Mouse (Mus musculus): ENCODE results near the gene Kalrn. TPM values are rescaled to one million over a fixed set of nuclear protein-coding genes. Genes with fewer than 3 reads are reported as not detected.

The Kalrn gene
- total RNA-seq, 2 experiments from 2014 or later = 2.0 to 2.2 TPM

GRCm38 (mm10) chr16:34372103-34372741 is 201.1 kb downstream of the Kalrn start:
- ATAC-seq (replicated peaks; ENCODE audit: poor library complexity) = no peak

GRCm38 (mm10) chr16:34359206-34359605 is 214.1 kb downstream of the Kalrn start:
- ATAC-seq (replicated peaks; ENCODE audit: poor library complexity) = no peak

GRCm38 (mm10) chr16:34355547-34355946 is 217.8 kb downstream of the Kalrn start:
- no peak for ATAC-seq (replicated peaks; ENCODE audit: poor library complexity)

DNA sequence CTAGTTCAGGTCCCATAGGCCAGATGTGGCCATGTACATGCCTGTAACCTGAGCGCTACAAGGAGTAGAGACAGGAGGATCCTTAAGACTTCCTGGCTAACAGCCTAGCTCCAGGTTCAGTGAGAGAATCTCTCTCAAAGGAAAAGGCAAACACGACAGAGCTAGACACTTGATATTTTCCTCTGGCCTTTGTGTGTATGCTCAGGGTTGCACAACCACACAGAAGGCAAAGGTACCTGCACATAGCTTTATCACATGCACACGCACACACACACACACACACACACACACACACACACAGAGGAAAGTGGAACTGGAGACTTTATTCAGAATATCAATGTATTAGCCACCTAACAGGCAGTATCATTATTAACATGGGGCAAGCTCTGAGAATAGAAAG is 219.3 kb downstream of the Kalrn start:
- ATAC-seq (replicated peaks; ENCODE audit: poor library complexity) = no peak

- ATAC-seq (replicated peaks; ENCODE audit: poor library complexity) = no peak
These were observed 220.6 kb downstream of the Kalrn start for GRCm38 (mm10) chr16:34352747-34353146.

DNA sequence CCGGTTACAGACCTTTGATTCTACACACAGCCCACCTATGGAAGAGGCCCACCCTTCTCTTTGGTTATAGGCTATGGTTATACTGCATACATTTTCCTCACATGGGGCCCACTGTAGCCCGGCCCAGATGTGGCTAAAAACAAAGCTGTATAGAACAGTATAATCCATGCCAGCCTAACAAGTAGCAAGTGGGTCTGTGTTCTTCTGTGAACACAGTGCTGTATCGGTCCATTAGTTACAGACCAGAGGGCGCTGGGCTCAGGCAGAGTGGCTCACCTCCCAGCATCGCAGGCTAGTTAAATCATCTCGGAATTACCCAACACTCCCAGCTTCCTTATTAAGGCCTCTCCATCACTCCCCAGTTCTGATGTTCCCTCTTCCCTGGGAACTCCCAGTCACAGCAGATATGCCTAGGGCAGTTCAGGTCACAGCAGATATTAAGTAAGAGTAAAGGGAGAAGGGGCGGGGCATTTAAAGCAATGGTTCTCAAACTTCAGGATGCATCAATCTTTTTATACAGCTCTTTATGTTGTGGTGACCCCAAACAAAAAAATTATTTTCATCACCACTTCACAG is 221.7 kb downstream of the Kalrn start:
- no peak for ATAC-seq (replicated peaks; ENCODE audit: poor library complexity)

DNA sequence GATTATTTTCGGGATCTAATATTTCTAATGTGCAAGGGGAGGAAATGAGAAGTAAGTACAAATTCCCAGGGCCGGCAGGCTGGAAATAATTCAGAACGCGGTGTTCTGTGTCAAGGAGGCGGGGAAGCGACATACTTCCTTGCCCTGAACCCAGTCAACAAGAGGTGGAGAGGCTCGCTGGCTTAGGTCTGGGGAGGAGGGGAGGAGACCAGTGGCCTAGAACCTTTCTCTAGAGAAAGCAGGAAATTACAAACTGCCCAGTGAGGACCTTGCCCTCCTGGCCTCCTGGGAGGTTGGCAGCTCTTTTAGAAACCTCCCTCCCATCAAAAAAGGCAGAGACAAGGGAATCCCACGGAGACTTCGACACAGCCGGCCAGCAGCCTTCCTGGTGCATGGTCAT is 225.8 kb downstream of the Kalrn start:
- no peak for ATAC-seq (replicated peaks; ENCODE audit: poor library complexity)

- ATAC-seq (replicated peaks; ENCODE audit: poor library complexity) = no peak
These were observed 228.1 kb downstream of the Kalrn start for GRCm38 (mm10) chr16:34344895-34345876.

DNA sequence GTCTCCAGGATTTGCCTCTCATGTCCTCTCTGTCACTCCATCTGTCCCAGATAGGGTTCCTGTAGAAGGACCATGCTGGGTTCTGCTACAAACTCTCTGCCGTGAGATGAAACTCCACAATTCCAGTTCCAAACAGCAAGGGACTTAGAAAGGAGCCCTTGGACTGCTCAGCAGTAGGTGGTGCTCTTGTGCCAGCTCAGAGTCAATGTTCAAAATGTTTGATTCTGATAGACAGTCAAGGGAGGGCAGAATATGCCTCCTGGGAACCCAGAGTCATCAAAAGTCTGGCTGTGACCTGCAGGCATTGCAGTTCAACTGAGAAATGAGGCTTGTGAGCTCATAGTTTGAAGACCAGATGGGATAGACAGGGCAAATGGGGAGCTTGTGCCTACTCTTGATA is 229.4 kb downstream of the Kalrn start:
- no peak for ATAC-seq (replicated peaks; ENCODE audit: poor library complexity)

DNA sequence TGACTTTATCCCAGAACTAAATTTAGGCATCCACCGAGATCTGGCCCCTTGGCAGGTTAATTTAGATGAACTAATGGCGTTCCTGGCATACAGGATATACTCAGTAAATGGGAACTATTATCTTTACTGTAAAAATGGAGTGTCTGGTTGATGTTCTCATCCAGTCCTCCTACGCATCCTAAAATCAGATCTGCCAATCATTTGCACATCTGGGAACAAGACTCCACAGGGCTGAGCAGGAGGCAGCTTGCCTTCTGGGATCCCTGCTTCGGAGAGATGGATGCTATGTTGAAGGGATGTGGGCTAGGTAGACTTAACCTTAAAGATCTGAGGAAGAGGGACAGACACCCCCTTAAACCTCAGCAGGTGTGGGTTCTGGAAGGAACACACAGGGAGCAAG is 230.2 kb downstream of the Kalrn start:
- no peak for ATAC-seq (replicated peaks; ENCODE audit: poor library complexity)

DNA sequence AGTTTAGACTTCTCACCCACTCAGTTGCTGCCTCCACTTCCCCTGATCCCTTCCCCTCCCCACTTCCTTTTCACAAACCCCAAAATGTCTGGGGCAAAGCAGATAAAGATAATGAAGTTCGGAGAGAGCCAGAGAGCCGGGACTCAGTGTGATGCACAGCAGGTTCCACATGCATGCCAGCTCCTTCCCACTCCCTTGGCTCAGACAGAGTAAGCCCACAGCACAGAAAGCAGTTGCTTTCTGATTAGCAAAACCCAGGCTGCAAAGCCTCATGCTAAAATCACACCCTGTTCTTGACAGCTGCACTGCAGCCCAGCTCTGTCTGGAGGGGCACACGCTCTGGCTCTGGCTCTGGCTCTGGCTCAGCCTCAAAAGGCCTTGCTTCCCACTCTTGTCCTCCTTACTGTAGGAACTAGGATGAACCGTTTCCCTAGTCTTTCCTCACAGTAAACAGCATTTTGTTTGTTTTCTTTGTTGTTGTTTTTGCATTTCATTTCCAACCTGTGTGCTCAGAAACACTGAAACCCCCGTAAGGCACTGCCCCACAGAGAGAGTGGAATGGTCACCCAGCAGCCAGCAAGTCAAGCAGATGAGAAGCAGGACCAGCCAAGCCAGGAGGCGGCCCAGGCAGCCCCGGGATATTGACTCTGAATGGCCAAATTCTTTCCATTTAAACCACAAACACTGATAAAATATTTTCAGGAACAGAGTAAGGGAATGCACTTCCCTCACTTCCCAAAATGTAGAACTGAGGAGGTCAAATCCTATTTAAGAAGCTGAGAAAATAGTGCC is 230.8 kb downstream of the Kalrn start:
- peak; percentile 65 for ATAC-seq (replicated peaks; ENCODE audit: poor library complexity)

GRCm38 (mm10) chr16:34334919-34335318 is 238.4 kb downstream of the Kalrn start:
- ATAC-seq (replicated peaks; ENCODE audit: poor library complexity) = no peak

DNA sequence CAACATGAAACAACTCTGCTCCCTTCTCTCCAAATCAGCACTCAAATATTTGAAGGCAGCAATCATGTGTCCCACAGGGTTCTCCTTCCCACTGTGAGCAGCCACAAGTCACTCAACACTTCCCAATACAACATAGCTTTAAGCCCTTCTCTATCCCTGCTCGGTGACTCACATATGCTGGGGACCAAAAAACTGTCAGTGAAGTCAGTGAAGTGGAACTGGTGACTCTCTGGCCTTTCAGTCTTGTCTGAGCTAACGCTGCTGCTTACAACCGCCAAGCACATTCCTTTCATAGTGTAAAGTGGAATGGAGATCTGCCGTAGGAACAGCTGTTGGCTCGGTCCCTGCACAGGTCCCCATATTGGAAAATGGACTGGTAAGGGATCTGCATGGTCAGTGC is 241.7 kb downstream of the Kalrn start:
- ATAC-seq (replicated peaks; ENCODE audit: poor library complexity) = no peak

DNA sequence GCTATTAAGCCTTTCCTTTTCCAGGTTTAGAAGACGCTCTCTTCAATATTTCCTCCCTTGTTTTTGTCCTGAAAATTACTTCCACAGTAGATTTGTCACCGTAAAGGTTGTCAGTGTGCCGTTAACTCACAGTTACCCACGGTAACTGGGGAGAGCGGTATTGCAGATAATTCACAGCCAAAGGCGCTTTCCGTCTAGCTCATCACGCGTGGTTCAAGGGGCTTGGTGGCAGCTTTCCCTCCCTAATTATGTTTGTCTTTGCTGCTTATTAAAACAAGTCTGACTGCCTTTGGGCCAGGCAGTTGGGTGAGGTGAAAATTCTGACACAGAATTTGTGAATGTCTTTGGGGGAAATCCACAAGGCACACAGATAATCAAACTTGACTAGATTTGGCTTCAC is 243.5 kb downstream of the Kalrn start:
- no peak for ATAC-seq (replicated peaks; ENCODE audit: poor library complexity)

- no peak for ATAC-seq (replicated peaks; ENCODE audit: poor library complexity)
These were observed 243.9 kb downstream of the Kalrn start for GRCm38 (mm10) chr16:34329431-34329873.

DNA sequence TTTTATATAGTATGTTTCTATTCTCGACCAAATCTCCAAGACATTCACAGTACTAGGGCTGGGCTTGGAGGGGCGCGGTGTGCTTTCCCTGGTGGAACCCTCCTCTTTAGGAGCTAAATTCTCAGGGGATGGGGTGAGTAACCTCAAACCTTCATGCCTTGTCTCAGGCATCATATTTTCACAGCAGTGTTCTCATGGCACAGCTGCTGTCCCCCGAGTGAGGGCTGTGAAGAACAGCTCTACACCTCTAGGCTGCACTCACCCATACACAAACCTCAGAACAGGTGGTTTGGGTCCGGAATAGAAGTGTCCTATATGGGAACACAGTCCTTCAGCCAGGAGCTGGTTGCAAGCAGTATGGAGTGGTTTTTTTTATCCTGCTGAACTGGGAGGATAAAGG is 245.4 kb downstream of the Kalrn start:
- no peak for ATAC-seq (replicated peaks; ENCODE audit: poor library complexity)

- no peak for ATAC-seq (replicated peaks; ENCODE audit: poor library complexity)
These were observed 247.5 kb downstream of the Kalrn start for GRCm38 (mm10) chr16:34325869-34326268.

DNA sequence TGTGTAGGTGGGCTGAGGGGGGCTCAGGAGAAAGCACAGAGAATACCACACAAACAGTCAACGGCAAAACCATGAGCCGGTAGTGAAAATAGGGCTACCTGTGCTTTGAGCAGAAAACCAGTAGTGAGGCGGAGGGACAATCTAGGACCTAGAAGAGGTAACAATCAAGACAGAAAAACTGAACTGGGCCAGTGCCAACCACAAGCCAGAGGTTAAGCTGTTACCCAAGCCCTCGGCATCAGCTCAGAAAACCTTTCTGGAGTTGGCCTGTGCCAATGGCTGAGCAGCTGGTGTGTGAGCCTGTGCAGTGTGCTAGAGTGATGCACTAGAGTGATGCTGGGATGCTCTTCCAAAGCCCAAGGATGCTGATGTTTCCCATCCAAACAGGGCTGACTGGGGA is 248.2 kb downstream of the Kalrn start:
- no peak for ATAC-seq (replicated peaks; ENCODE audit: poor library complexity)

DNA sequence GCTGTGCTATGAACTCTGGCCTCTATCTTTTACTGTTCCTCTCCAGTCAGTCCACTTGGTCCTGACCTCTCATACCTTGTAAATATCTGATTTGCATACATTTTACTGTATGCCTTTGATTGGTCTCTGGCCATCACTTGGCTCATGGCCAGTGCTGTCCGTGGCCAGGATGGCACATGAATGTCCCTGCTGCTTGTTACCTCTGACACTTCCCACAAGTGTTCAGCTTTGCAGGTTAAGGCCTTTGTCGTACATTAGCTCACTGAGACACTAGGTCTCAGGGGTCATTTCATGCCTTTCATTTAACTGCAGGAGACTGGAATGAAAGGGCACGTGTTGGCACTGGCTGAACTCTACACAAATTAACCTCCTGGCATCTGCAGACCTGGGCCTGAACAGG is 248.6 kb downstream of the Kalrn start:
- ATAC-seq (replicated peaks; ENCODE audit: poor library complexity) = no peak

DNA sequence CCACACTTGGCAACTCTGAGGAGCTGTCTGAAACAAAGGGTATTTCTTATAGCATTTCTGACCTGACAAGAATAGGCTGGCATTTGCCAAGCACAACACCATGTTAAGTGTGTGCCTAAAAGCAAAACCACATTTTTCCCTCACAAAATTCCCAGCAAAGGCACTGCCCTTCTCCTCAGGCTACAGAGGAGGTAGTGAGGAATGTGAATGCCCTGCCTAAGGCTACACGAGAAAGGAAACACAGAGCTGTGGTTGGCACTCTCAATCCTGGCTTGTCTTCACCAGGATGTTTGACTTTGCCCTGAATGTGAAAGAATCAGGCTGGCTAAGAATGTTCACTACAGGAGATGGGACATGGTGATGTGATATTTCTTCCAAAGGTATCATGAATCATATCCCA is 249.8 kb downstream of the Kalrn start:
- ATAC-seq (replicated peaks; ENCODE audit: poor library complexity) = no peak

- peak; percentile 70 for ATAC-seq (replicated peaks; ENCODE audit: poor library complexity)
These were observed 250.8 kb downstream of the Kalrn start for GRCm38 (mm10) chr16:34322546-34322945.
